Mouse (Mus musculus) cerebellum, postnatal 10 days (tissue): ENCODE data around the gene Psmb8.
"Not testable (repeated sequence)": the region's sequence is repeated elsewhere in the genome, so short reads cannot be mapped to it uniquely, and the experiment has no call there.

Experiments
- DNase-seq, 2 experiments: peaks; one replicate each; pipeline ENCODE4 v3.0.0; 2021; ENCODE audit warnings: mixed read lengths in 2 of 2

Gene Psmb8

GRCm38 (mm10) chr17:34213936-34214335, 16.4 kb downstream of the Psmb8 start:
- no peak for DNase-seq

GRCm38 (mm10) chr17:34215176-34215575, 17.7 kb downstream of the Psmb8 start:
- no peak for DNase-seq

GRCm38 (mm10) chr17:34217216-34217928, 19.9 kb downstream of the Psmb8 start:
- no peak for DNase-seq

DNA sequence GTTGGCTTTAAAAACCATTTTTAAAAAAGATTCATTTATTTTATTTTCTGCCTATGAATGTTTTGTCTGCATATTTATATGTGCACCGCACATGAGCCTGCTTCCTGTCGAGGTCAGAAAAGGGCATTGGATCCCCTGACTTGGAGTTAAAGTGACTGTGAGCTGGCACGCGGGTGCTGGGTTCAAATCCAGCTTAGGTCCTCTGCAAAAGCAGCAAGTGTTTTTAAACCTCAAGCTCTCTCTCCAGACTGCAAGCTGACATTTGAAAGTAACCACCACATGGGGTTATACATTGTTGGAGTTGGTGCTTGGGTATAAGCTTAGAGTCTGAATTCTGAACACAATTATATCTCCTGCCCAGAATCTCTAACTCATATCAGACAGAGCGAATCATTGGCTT, 20.5 kb downstream of the Psmb8 start:
- DNase-seq: no peak

DNA sequence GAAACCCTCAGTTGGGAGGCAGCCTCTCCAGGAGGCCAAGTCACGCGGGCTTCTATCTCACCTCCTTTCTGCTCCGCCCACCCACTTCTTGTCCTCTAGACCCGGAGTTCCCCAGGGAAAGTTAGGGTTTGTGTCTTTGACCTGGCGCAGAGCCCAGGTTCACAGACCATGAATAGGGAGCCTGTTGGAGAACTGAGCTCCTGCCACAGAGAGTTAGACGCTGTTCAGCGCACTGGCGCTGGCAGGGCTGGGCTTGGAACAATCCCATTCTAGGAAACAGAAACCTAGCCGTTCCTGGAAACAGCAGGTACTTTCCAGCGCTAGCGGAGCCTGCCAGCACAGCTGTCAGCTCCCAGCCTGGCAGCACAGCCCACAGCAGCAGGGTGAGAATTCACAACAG, 21.2 kb downstream of the Psmb8 start:
- peak; percentile 64 to 65 for DNase-seq

DNA sequence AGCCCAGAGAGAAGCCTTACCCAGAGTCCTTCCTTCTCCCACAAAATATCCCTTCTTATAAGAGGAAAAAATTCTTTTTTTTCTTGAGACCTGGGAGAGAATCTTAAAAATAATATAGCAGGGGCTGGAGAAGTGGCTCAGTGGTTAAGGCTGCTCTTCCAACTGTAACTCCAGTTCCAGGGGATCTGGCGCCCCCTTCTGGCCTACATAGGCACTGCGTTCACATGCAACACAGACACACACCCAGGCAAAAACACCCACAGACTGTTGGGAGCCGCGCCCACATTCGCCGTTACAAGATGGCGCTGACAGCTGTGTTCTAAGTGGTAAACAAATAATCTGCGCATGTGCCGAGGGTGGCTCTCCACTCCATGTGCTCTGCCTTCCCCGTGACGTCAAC, 21.6 kb downstream of the Psmb8 start:
- peak; percentile 73 to 83 for DNase-seq

- DNase-seq: peak in 1 of 2 experiments; percentile 55
Observed at GRCm38 (mm10) chr17:34219801-34220200, 22.3 kb downstream of the Psmb8 start.

- DNase-seq: not testable (repeated sequence)
Observed at GRCm38 (mm10) chr17:34220401-34220800, 22.9 kb downstream of the Psmb8 start.

GRCm38 (mm10) chr17:34224816-34225215, 27.3 kb downstream of the Psmb8 start:
- DNase-seq: no peak

DNA sequence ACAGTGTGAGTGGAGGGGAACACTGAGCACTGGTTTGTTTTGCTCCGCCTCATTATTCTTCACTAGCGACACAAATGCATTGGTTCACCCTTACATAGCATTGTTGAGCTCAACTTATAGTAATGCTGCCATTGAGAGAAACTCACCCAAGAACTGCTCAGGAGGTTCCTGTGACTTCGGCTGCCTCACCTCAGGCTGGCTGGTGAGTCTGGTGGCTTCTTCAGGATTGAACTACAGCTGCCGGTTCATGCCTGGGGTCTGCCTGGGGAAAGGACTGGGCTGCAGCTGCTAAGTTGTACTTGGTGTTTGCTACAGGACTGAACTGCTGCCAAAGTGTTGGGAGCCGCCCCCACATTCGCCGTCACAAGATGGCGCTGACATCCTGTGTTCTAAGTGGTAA, 27.9 kb downstream of the Psmb8 start:
- DNase-seq: no peak

GRCm38 (mm10) chr17:34225911-34226310, 28.4 kb downstream of the Psmb8 start:
- not testable (repeated sequence) for DNase-seq

GRCm38 (mm10) chr17:34230971-34231370, 33.5 kb downstream of the Psmb8 start:
- not testable (repeated sequence) for DNase-seq

GRCm38 (mm10) chr17:34232021-34232420, 34.5 kb downstream of the Psmb8 start:
- not testable (repeated sequence) for DNase-seq

DNA sequence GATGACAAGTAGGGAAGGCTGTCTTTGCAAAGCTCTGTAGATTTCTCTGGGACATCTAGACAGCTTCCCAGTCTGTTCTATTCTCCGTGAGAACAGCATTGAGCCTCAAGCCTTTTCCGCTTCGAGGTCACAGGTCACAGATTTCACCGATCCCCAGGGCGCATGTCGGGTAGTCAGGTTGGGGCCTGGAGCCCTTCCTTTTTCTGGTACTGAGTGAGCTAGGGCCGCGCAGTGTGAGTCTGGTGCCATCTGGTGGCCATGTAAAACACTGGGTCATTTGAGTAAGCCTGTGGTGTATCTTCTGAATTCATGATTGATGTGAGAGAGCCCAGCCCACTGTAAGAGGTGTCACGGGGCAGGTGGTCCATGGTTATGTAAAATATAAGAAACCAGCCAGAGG, 37.4 kb downstream of the Psmb8 start:
- peak; percentile 81 to 82 for DNase-seq

DNA sequence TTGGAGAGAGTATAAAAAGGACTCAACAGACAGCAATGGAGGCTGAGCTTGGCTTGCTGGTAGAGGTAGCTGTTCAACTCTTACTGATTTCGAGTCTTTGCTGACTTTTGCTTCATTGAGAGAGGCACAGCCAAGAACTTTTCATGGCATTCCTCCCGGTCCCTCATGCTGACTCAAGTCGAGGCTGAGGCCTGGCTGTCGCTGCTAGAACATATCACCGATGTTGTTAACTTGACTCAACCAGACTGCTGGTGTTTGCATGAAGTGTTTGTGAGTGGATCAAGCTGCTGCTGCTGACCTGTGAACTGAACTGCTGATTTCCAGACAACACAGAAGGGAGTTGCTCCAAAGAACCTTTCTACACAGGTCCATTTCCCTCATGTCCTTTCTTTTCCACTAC, 39.2 kb downstream of the Psmb8 start:
- DNase-seq: no peak

- no peak for DNase-seq
Observed at GRCm38 (mm10) chr17:34237741-34238140, 40.2 kb downstream of the Psmb8 start.

DNA sequence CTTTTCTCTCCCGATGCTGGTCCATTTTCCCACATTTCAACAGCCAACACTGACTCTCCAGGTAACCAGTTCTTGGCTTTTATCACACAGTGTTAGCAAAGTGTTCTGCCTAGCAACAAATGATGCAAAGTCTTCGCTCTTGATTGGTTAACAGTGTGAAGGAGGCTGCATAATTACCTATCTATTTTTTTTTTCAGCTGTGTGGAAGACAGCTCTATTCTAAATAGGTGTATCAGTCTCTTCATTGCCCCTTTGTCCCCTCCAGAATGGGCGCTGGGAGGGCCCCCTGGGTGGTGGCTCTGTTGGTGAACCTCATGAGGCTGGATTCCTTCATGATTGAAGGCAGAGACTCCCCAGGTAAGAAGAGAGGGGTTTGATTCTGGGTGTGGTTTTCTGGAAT, 41.2 kb downstream of the Psmb8 start, which contains the start of gene H2-Ob:
Gene H2-Ob (plus strand): TSS at position 198 of the 400 bp plus-strand sequence.
- DNase-seq: peak; percentile 48 to 72

GRCm38 (mm10) chr17:34239601-34240041, 42.1 kb downstream of the Psmb8 start:
- DNase-seq: no peak

GRCm38 (mm10) chr17:34240366-34240765, 42.8 kb downstream of the Psmb8 start:
- DNase-seq: no peak

- DNase-seq: no peak
Observed at GRCm38 (mm10) chr17:34240916-34241315, 43.4 kb downstream of the Psmb8 start.

- DNase-seq: no peak
Observed at GRCm38 (mm10) chr17:34244656-34245055, 47.1 kb downstream of the Psmb8 start.

DNA sequence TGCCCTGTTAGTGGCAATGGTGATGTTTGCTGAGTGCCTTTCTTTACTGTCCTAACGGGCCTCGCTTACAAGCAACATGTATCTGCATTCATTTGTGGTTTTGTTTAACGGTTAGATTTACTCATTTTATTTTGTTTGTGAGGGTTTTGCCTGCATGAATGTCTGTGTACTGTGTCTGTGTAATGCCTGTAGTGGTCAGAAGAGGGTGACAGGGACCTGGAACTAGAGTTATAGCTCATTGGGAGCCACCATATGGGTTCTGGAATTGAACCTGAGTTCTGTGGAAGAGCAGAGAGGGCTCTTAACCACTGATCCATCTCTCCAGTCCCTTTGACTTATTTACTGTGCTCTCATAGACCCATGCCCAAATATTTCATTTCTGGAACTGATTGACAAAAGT, 49.5 kb downstream of the Psmb8 start:
- DNase-seq: peak; percentile 15 to 27

GRCm38 (mm10) chr17:34248764-34249163, 51.2 kb downstream of the Psmb8 start:
- DNase-seq: no peak

DNA sequence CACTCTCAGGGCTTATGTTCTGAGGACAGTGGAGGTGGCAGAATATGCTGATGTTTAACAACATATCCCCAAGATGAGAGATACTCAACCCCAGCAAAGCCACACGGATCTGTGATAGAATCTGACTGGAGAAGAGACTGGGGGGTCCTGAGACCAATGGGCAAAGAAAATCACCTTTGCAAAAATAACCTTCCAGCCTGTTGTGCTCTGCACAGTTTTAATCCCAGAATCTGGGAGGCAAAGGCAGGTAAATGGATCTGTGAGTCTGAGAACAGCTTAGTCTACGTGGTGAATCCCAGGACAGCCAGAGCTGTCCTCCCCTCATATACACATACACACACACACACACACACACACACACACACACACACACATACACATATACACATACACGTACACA, 51.8 kb downstream of the Psmb8 start:
- DNase-seq: no peak

DNA sequence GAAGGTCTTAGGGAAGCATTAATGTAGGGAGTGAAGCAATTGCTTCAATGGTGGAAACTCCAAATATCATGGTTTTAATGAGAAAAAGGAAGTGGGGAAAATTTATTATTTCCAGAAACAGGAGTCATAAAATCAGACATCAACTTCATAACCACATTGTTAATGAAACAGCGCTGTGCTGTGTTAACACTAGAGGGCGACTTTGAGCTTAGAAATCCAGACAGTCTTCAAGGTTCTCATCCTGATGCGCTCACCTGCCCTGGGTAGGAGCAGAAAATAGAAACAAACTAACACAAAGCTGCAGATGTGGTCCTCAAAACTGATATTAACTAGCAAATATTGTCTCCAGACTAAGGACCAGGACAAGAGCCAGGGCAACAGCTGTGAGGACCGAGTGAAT, 52.4 kb downstream of the Psmb8 start:
- peak; percentile 63 to 81 for DNase-seq
